Mouse (Mus musculus) brain, embryonic 14.5 days (tissue): ENCODE data around the gene Olfr1116. TPM values are rescaled to one million over a fixed set of nuclear protein-coding genes. Genes with fewer than 3 reads are reported as not detected.
"Not testable (repeated sequence)": the region's sequence is repeated elsewhere in the genome, so short reads cannot be mapped to it uniquely, and the experiment has no call there.

Experiments used
- DNase-seq: peaks from one replicate; pipeline ENCODE4 v3.0.0-alpha.2; 2011; ENCODE audit warnings: low read depth
- CTCF ChIP-seq: fragments of 200-500 bp; IDR thresholded peaks from 2 replicates; pipeline ENCODE4 v1.5.1; 2012; ENCODE audit warnings: inconsistent platforms, mild to moderate bottlenecking, moderate library complexity, borderline replicate concordance; ENCODE audit not compliant: insufficient read depth, insufficient read length; ENCODE audit errors: extremely low read depth
- POLR2A ChIP-seq: fragments of 200-500 bp; IDR thresholded peaks from 2 replicates; pipeline ENCODE4 v1.6.1; 2012; ENCODE audit warnings: mild to moderate bottlenecking, inconsistent platforms, borderline replicate concordance; ENCODE audit not compliant: poor library complexity, insufficient read depth, insufficient read length, severe bottlenecking; ENCODE audit errors: extremely low read depth
- polyA plus RNA-seq: library from polyadenylated mRNA; depleted of rRNA; stranded (reverse); fragments of >200 nt; gene quantifications from 2 replicates; pipeline ENCODE4 v1.2.3, GENCODE M21; 2012; rRNA removed

Olfr1116 gene
- not detected in 2 replicates for polyA plus RNA-seq

DNA sequence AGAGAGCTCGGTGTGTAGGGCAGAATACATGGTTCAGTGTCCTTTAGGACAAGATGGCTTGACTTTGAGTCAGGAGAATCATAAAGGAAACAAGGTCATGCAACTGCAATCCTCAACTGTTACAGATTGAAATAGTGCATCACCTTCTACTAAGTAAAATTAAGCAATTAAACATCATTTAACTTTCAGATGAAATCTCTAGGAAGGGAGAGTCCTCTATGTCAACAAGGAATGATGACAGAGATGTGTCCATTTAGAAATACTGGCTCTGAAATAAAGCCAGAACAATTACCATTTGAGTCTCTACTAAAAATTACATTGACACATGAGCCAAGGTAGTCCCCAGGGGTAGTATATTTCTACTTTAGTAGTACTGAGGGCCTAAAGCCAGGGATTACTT, at the start of gene Olfr1116:
TSS of gene Olfr1116 (plus strand) at position 301 of the 400 bp plus-strand sequence.
- TF ChIP-seq CTCF, result no peak
- TF ChIP-seq POLR2A, result no peak
- DNase-seq, result no peak

DNA sequence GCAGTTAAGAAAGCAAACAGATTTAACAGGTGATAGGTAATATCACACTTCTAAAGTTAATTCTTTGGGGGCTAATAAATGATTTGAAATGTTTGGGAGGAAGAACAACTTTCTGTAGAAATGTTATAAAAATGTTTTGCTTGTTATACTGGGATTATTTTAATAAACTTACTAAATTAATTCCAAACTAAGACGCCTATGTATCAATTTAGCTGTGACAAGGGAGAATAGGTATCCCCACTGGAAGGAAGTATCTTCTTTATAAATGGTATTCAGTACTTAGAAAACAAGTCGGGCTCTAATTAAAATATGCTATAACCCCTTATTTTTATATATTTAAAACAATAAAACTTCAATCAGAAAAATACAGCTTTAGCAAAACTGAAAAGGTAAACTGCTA, 19.6 kb upstream of the Olfr1116 start, which contains the start of gene Olfr1115:
TSS of gene Olfr1115 (plus strand) at position 301 of the 400 bp plus-strand sequence.
- no peak for DNase-seq
- TF ChIP-seq POLR2A (no peak), CTCF (no peak)

GRCm38 (mm10) chr2:87293977-87294376, 26.6 kb downstream of the Olfr1116 start:
- DNase-seq, result not testable (repeated sequence)

- no peak for DNase-seq
- TF ChIP-seq CTCF, result no peak
- no peak for TF ChIP-seq POLR2A
These were observed 39.9 kb downstream of the Olfr1116 start, which contains the start of gene Olfr1118 for GRCm38 (mm10) chr2:87307281-87307680. Gene Olfr1118 (plus strand): TSS chr2:87307581.

Other genes with a start within 250 kb of the Olfr1116 start
- gene Olfr1104, start 240.5 kb upstream of the Olfr1116 start, polyA plus RNA-seq, result not detected in 2 replicates
- not detected in 2 replicates for gene Olfr1105, start 231.0 kb upstream of the Olfr1116 start, polyA plus RNA-seq
- gene Olfr1106, start 215.3 kb upstream of the Olfr1116 start, polyA plus RNA-seq, result not detected in 2 replicates
- not detected in 2 replicates for gene Olfr1107, start 191.7 kb upstream of the Olfr1116 start, polyA plus RNA-seq
- not detected in 2 replicates for gene Olfr1109, start 171.5 kb upstream of the Olfr1116 start, polyA plus RNA-seq
- gene Olfr259, start 153.0 kb upstream of the Olfr1116 start, polyA plus RNA-seq, result not detected in 2 replicates
- gene Olfr1110, start 127.2 kb upstream of the Olfr1116 start, polyA plus RNA-seq, result not detected in 2 replicates
- gene Olfr1111, start 114.9 kb upstream of the Olfr1116 start, polyA plus RNA-seq, result not detected in 2 replicates
- gene Olfr1112, start 79.7 kb upstream of the Olfr1116 start, polyA plus RNA-seq, result not detected in 2 replicates
- not detected in 2 replicates for gene Olfr1113, start 58.6 kb upstream of the Olfr1116 start, polyA plus RNA-seq
- gene Olfr1115, start 19.5 kb upstream of the Olfr1116 start, polyA plus RNA-seq, result not detected in 2 replicates
- not detected in 2 replicates for gene Olfr1118, start 40.0 kb downstream of the Olfr1116 start, polyA plus RNA-seq
- not detected in 2 replicates for gene Olfr1120, start 87.3 kb downstream of the Olfr1116 start, polyA plus RNA-seq
- gene Olfr1121, start 102.4 kb downstream of the Olfr1116 start, polyA plus RNA-seq, result not detected in 2 replicates
- gene Olfr1122, start 118.3 kb downstream of the Olfr1116 start, polyA plus RNA-seq, result not detected in 2 replicates
- gene Olfr1123, start 149.1 kb downstream of the Olfr1116 start, polyA plus RNA-seq, result not detected in 2 replicates
- not detected in 2 replicates for gene Olfr1124, start 162.7 kb downstream of the Olfr1116 start, polyA plus RNA-seq
- gene Olfr1126, start 186.4 kb downstream of the Olfr1116 start, polyA plus RNA-seq, result not detected in 2 replicates
- not detected in 2 replicates for gene Pramel7, start 229.6 kb downstream of the Olfr1116 start, polyA plus RNA-seq
- not detected in 2 replicates for gene Pramel6, start 239.0 kb downstream of the Olfr1116 start, polyA plus RNA-seq